Mouse (Mus musculus) kidney, adult 2 months (tissue): ENCODE results near the gene Eif2ak4. TPM values are rescaled to one million over a fixed set of nuclear protein-coding genes. Genes with fewer than 3 reads are reported as not detected.

ENCODE experiments used
- DNase-seq: peaks from one replicate; pipeline ENCODE4 v3.0.0; 2021
- H3K27ac ChIP-seq: fragments of 200-500 bp; 2 replicates; pipeline ENCODE4 v1.5.1; 2012; ENCODE audit warnings: low read depth, low read length, control low read depth, inconsistent platforms; ENCODE audit not compliant: insufficient read depth
- H3K27me3 ChIP-seq: fragments of 200-500 bp; replicated peaks from 2 replicates; pipeline ENCODE4 v1.6.1; 2012; ENCODE audit warnings: mild to moderate bottlenecking, moderate library complexity, low read length, inconsistent platforms; ENCODE audit not compliant: control insufficient read depth, insufficient read depth
- H3K36me3 ChIP-seq: fragments of 200-500 bp; 2 replicates; pipeline ENCODE4 v1.6.1; 2012; ENCODE audit warnings: mild to moderate bottlenecking, moderate library complexity, low read length, inconsistent platforms; ENCODE audit not compliant: control insufficient read depth, insufficient read depth
- H3K4me1 ChIP-seq: fragments of 200-500 bp; 2 replicates; pipeline ENCODE4 v1.6.1; 2011; ENCODE audit warnings: low read length; ENCODE audit not compliant: control insufficient read depth, insufficient read depth
- H3K4me3 ChIP-seq: fragments of 200-500 bp; 2 replicates; pipeline ENCODE4 v1.5.1; 2011; ENCODE audit warnings: mild to moderate bottlenecking, low read depth, low read length, control low read depth; ENCODE audit not compliant: insufficient read depth
- CTCF ChIP-seq: fragments of 200-500 bp; conservative IDR thresholded peaks from 2 replicates; pipeline ENCODE4 v1.5.1; 2011; ENCODE audit warnings: low read depth, mild to moderate bottlenecking, control low read depth, low read length, moderate library complexity, mixed read lengths; ENCODE audit not compliant: insufficient read depth, insufficient read length
- POLR2A ChIP-seq: fragments of 200-500 bp; IDR thresholded peaks from one replicate; pipeline ENCODE4 v1.6.1; 2011; ENCODE audit warnings: low read depth, low read length, control low read depth
- WGBS: fragments of 180-500 bp; shearing (Covaris S2); methylation state at CpG from one replicate; pipeline ENCODE4 v1.1.7; 2018; 5-methylcytosine and 5-hydroxymethylcytosine counted together
- polyA plus RNA-seq: library from polyadenylated mRNA; depleted of rRNA; stranded (reverse); fragments of >200 nt; gene quantifications from 2 replicates; pipeline ENCODE4 v1.2.3, GENCODE M21; 2012

Eif2ak4 gene
- polyA plus RNA-seq, 1 experiment = 8.3 TPM

- Histone ChIP-seq H3K27ac (no peak overlapping the region), H3K4me1 (0 out of 2 replicates have a peak, but pooled peaks cover 6% of the 10 kb centered on the region), H3K36me3 (no peaks in the 10 kb centered on the region; the same call in 1 of the 2 replicates), H3K27me3 (no peaks in the 10 kb centered on the region), H3K4me3 (no peak overlapping the region)
- TF ChIP-seq POLR2A = no peak
- no peak for TF ChIP-seq CTCF
- WGBS = 56% methylated on average over 4 of the region's 4 CpGs
- peak; percentile 7 for DNase-seq
These were observed 17.1 kb downstream of the Eif2ak4 start for GRCm38 (mm10) chr2:118405568-118405967.

GRCm38 (mm10) chr2:118406811-118407210 lies 18.4 kb downstream of the Eif2ak4 start:
- DNase-seq = no peak
- no peak for TF ChIP-seq POLR2A
- TF ChIP-seq CTCF = no peak
- WGBS = 83% methylated on average over 2 of the region's 2 CpGs
- 0 out of 2 replicates have a peak, but pooled peaks cover 6% of the 10 kb centered on the region for H3K4me1 ChIP-seq
- no peak overlapping the region for H3K27ac ChIP-seq
- no peaks in the 10 kb centered on the region; the same call in 1 of the 2 replicates for H3K36me3 ChIP-seq
- no peak overlapping the region for H3K4me3 ChIP-seq
- no peaks in the 10 kb centered on the region for H3K27me3 ChIP-seq

GRCm38 (mm10) chr2:118408336-118408895 lies 20.0 kb downstream of the Eif2ak4 start:
- Histone ChIP-seq H3K4me3 (no peak overlapping the region), H3K36me3 (no peaks in the 10 kb centered on the region; the same call in 1 of the 2 replicates), H3K4me1 (0 out of 2 replicates have a peak, but pooled peaks cover 3% of the 10 kb centered on the region), H3K27ac (no peak overlapping the region), H3K27me3 (no peaks in the 10 kb centered on the region)
- 81% methylated on average over 4 of the region's 4 CpGs for WGBS
- DNase-seq = no peak
- TF ChIP-seq POLR2A (no peak), CTCF (no peak)

- Histone ChIP-seq H3K27ac (no peak overlapping the region), H3K36me3 (no peaks in the 10 kb centered on the region; the same call in 1 of the 2 replicates), H3K4me3 (no peak overlapping the region), H3K27me3 (no peaks in the 10 kb centered on the region), H3K4me1 (no peaks in the 10 kb centered on the region)
- 96% methylated on average over 11 of the region's 11 CpGs for WGBS
- DNase-seq = no peak
- no peak for TF ChIP-seq CTCF
These were observed 24.4 kb downstream of the Eif2ak4 start for GRCm38 (mm10) chr2:118412821-118413220.

GRCm38 (mm10) chr2:118415601-118416355 lies 27.4 kb downstream of the Eif2ak4 start:
- no peaks in the 10 kb centered on the region for H3K27me3 ChIP-seq
- DNase-seq = no peak
- H3K36me3 ChIP-seq = peaks cover 2% of the 10 kb centered on the region; the same call in 1 of the 2 replicates
- WGBS = 95% methylated on average over 6 of the region's 6 CpGs
- H3K4me1 ChIP-seq = no peaks in the 10 kb centered on the region
- no peak overlapping the region for H3K27ac ChIP-seq
- TF ChIP-seq POLR2A (no peak), CTCF (no peak)
- H3K4me3 ChIP-seq = no peak overlapping the region

- WGBS = 93% methylated on average over 4 of the region's 4 CpGs
- Histone ChIP-seq H3K4me3 (no peak overlapping the region), H3K27ac (no peak overlapping the region), H3K36me3 (peaks cover 2% of the 10 kb centered on the region; the same call in 1 of the 2 replicates), H3K4me1 (no peaks in the 10 kb centered on the region), H3K27me3 (no peaks in the 10 kb centered on the region)
- TF ChIP-seq POLR2A = no peak
- TF ChIP-seq CTCF = no peak
- DNase-seq = no peak
These were observed 29.7 kb downstream of the Eif2ak4 start for GRCm38 (mm10) chr2:118418076-118418475.

GRCm38 (mm10) chr2:118421951-118422350 lies 33.5 kb downstream of the Eif2ak4 start:
- 78% methylated on average over 15 of the region's 15 CpGs for WGBS
- DNase-seq = no peak
- peaks cover 2% of the 10 kb centered on the region; the same call in 1 of the 2 replicates for H3K36me3 ChIP-seq

More at GRCm38 (mm10) chr2:118421951-118422350, 33.5 kb downstream of the Eif2ak4 start:
- Histone ChIP-seq H3K4me1 (no peaks in the 10 kb centered on the region), H3K27me3 (no peaks in the 10 kb centered on the region), H3K27ac (no peak overlapping the region), H3K4me3 (no peak overlapping the region)
- TF ChIP-seq CTCF = no peak
- no peak for TF ChIP-seq POLR2A
